Mouse (Mus musculus) left cerebral cortex, postnatal 25 days (tissue): Measurements from ENCODE around the gene Supv3l1. TPM values are rescaled to one million over a fixed set of nuclear protein-coding genes. Genes with fewer than 3 reads are reported as not detected.
"Not testable (repeated sequence)": the region's sequence is repeated elsewhere in the genome, so short reads cannot be mapped to it uniquely, and the experiment has no call there.

Source experiments
- DNase-seq, 2 experiments: peaks; one replicate each; pipeline ENCODE4 v3.0.0; 2022; ENCODE audit warnings: low spot score in 2 of 2, mixed read lengths in 1 of 2
- intact Hi-C: fragments of 180-260 bp; cut with DNase I; formaldehyde crosslinking; loops from one replicate; pipeline ENCODE4 v1.15.1; 2025
- total RNA-seq, 2 experiments: library from RNA; stranded (reverse); gene quantifications; 2 replicates each; pipeline ENCODE4 v1.2.3; 2021

Gene Supv3l1
- 10 to 100 TPM; 22.0 to 22.6 TPM for total RNA-seq

DNA sequence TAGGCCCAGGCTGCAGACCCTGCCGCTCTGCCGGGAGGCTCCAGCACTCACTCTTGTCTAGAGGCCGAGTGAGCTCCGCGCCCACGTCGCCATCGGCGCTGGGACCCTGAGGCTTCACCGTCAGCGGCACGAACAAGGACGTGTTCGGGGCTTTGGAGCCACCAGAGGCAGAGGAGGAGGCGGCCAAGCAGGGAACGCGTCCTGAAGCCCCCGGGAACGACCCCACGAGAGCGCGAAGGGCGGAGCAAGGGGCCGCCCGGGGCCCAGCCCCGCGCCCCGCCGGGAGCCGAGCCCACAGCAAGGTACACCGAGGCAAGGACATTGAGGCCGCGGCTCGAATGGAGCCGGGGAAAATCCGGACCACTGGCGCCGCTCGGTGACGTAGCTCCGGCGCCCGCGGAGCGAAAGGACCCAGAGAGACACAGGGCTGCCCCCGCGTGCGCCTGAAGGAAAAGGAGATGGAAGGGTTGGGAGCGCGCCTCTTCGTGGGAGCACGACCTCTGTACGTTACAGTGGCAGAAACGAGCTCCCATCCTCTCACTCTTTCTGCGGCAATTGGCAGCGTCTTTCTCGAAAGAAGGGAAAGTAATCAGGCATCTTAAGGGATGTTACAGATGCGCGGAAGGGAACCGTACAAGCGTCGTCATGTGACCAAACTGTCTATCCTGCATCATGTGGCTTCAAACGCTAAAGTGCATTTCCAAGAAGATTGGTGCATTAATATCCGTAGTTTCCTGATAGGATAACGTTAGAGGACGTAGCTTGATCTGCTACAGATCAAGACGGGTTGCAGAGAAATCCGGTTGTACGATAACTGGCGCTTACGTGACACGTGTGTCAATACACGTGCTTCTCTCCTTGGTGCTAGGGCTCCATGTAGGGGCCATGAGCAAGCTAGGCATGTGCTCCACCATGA is at the start of gene Supv3l1, which contains the start of gene 4930507D05Rik:
Gene Supv3l1, minus strand, starts transcription at position 375 of the 916 bp plus-strand sequence.
Gene 4930507D05Rik, plus strand, starts transcription at position 126 of the 916 bp plus-strand sequence.
- peak; percentile 92 to 94 for DNase-seq
- intact Hi-C loops = loop anchor here (1.0 to 2.0 kb wide), 2 partner anchors 37 to 109 kb away; partner anchors contain the start of gene Vps26a

- DNase-seq, intact Hi-C loops: not testable (repeated sequence)
Measured at GRCm38 (mm10) chr10:62491681-62492080, 42.1 kb upstream of the Supv3l1 start.

DNA sequence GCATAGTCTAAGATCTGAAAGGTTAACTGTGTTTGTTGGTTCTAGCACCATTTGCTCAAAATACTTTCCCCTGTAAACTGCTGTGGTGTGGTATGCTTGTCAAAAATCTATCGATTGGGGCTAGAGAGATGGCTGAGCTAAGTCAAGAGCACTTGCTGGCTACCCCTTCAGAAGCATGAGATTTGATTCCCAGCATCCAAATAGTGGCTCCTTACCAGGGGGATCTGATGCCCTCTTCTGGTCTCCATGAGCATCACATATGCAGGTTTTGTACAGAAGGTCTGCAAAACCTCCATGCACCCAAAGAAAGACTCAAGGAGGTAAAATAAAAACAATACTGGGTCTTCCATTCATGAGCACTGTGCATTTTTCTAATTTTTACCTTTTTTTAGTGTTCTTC is 38.7 kb upstream of the Supv3l1 start:
- intact Hi-C loops = loop anchor here (5.0 kb wide), 1 partner anchor 164 kb away; the partner anchor contains the start of gene Ddx50
- peak; percentile 32 to 65 for DNase-seq

DNA sequence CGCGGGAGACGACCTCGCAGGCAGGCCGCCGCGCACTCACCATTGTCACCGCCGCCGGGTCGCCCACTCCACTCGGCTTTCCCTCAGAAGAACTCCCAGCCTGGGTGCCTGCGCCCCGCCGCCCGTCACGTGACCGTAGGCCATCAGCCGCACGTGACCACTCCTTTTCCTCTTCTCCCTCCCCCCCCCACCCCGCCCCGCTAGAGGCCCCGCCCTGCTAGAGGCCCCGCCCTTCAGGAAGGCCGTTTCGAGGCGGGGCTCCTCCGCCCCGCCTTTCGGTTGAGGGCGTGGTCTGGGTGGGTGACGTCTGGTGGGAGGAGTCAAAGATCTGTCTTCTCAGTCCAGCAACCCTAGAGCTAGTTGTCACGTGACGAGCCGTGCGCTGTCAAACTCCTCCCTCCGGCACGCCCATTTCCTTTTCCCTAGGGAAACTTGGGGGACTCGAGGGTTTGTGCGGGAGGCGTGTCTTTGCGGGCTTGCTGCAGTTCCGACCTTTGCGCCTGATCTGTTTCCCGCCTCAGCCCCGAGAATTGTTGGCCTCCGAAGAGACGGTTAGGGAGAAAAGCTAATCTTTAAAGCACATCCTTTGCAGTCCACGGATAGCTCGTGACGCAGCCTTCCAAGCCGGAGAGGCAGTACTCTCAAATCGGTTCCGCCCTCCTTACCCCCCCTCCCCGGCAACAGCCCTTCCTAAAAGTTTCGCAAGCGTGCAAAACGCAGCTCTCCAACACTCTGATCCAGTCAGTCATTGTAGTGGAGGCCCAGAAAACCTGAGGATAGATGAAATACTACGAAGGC is 37.3 kb upstream of the Supv3l1 start, which contains the start of gene Vps26a:
Gene Vps26a, minus strand, starts transcription at position 188 of the 798 bp plus-strand sequence.
- DNase-seq = peak; percentile 95 to 99
- intact Hi-C loops = loop anchor here (2.0 to 5.0 kb wide), 2 partner anchors 36 to 165 kb away; partner anchors contain the start of gene Ddx50

DNA sequence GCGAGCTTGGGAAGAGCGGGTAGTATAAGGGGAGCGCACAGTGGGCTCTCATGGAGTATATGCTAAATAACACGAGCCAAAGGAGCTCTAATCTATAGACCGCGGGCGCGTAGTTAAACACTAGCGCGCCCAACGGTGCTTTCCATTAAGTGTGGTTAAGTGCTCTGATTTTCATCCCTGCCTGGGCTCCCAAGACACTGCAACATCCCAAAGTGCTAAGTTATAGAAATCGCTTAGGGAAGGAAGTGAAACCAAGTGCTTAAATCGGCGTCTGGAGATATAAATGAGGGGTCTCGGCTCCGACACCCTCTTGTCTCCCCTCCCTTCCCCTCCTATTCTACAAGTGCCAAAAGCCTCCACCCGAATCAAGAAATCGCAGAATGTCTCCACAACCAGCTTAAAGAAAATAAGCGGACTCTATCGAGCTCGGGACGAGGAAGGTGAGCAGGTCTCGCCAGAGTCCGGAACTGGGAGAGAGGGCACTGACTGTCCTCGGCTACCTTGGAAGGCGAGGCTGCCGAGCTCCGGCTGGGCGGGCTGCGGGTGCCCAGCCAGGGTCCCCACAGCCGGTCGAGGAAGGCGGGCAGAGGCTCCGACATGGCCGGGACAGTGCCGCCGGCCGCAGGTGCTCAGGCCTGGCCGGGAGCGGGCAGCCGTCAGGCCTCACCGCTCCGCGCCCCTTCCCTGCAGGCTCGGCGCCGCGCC is 36.5 kb upstream of the Supv3l1 start:
- DNase-seq = peak in 1 of 2 experiments; percentile 18

GRCm38 (mm10) chr10:62481108-62481852 is 31.7 kb upstream of the Supv3l1 start:
- intact Hi-C loops = no loop called here
- DNase-seq = no peak

More for the DNA sequence above, 36.5 kb upstream of the Supv3l1 start:
- intact Hi-C loops = loop anchor here (2.0 to 5.0 kb wide), 2 partner anchors 35 to 166 kb away; partner anchors contain the start of gene Ddx50

- DNase-seq = no peak
- intact Hi-C loops = no loop called here
Measured at GRCm38 (mm10) chr10:62476980-62477379, 27.4 kb upstream of the Supv3l1 start.

- intact Hi-C loops = no loop called here
- no peak for DNase-seq
Measured at GRCm38 (mm10) chr10:62474944-62475343, 25.4 kb upstream of the Supv3l1 start.

DNA sequence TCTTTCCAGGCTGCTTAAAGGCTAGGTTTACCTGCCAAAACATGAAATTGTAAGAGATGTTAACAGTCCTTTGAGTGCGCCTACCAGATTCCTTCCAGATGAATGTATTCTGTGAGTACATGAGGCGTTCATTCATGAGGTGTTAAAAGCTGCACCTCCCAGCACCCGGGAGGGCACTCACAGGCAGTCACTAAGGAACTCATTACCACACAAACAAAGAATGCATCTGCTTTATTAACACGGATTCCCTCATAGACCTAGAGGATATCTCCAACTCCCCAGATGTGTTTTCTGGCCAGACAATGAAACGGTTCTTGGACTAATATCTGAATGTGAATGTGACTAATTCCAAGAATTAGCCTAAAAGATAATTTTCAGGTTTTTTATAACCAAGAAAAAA is 21.6 kb upstream of the Supv3l1 start:
- no peak for DNase-seq

DNA sequence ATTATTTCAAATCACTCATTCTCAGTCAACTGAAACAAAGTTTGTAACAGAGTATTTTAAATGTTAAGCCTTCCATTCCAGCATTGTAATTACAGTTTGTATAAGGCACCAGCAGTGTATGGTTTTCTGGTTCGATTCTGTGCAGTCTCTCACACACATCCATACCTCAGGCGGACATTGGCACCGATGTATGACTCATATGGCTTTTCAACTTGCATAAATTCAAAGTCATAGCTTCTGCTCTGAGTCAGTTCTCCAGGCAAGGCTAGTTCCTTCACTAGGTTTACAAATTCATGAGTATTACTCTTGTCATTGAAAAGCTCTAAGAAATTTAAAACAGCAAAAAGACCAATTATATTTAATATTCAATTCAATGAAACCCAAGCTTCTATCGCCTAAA is 20.2 kb upstream of the Supv3l1 start:
- DNase-seq = no peak
- intact Hi-C loops = no loop called here

More for the DNA sequence above, 21.6 kb upstream of the Supv3l1 start:
- intact Hi-C loops = no loop called here

GRCm38 (mm10) chr10:62461321-62461720 is 11.8 kb upstream of the Supv3l1 start:
- intact Hi-C loops = no loop called here
- no peak for DNase-seq

DNA sequence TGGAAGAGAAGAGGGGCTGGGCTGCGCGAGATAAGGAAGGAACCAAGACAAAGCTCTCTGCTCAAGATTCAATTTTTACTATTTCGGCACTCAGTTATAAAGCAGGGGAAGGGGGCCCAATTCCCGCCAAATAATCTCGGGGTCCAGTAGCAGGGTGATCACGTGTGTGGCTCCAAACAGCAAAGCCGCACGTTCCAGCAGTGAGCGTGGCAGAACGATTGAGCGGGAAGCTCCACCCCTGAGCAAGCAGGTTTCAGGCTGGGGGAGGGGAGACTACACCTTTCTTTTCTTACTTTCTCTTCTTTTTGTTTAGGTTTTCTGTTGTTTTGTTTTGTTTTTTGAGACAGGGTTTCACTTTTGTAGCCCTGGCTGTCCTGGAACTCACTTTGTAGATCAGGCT is 2.5 kb upstream of the Supv3l1 start:
- DNase-seq, intact Hi-C loops: not testable (repeated sequence)

DNA sequence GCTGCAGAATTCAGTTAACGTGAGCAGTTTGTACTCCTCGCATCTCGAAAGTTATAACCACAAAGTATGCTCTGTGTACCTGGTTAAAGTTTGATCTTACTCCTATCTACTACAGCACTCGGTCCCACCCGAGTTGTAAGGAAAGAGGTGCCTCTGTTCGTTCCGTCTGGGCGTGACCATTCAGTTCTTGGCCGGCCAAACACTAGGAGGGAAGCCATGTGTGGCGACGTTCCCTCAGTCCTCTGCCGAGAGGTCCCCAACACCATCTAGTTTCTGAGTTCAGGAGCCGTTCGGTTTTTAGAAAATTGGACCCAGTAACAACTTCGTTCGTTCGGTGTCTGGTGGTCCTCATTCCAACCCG is 722 bp upstream of the Supv3l1 start:
- intact Hi-C loops = loop anchor here (2.0 kb wide), 1 partner anchor 37 kb away; the partner anchor contains the start of gene Vps26a
- no peak for DNase-seq

DNA sequence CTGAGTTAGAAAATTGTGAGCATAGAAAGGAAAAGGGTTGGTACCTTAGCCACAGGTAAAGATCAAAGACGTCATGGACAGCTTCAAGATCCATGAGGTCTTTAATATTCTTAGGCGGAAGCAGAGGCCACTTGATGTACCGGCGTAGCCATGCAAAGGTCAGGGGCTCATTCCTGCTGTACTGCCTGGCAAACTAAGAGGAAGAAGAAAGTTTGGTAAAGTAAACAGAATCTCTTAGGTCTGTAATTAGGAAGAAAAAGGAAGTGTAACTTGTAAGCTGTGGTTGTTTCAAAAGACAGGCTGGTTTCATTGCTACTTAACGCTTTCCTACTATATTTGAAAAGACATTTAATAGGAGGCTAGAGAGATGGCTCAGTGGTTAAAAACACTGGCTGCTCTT is 19.1 kb downstream of the Supv3l1 start:
- intact Hi-C loops = loop anchor here (10.0 kb wide), 1 partner anchor 354 kb away; no protein-coding TSS in a partner anchor
- DNase-seq = no peak

DNA sequence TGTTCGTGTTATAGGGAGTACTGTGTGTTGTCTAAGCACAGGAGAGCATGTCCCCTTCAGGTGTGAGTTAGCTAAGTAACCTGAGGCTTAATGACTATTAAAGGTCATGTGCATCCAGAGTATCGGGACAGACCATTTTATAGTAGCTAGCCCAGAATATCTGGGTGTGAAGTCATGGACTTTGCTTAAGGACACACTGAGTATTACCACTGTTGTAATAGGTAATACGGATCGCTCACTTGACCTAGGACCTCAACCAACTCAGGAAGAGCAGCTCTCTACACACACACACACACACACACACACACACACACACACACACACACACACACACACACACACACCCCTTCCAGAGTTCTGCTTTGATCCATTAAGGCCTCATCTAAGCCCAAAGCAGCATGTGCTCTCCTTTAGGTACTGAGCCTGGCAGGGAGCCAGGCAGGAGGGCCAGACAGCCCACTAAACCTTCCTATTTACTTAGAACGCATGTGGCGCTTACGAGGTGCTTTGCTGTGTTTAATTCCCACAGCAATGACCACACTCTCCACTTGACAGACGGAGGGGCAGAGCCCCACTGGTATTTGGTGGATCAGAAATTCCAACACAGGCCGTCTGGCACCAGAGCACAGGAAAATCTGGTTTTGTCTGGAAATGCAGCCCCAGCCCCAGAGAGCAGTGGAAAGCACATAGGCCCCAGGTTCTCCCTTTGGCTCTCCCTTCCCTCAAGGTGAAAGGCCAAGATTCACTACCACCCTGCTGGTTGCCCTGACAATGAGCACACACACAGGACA is 24.3 kb downstream of the Supv3l1 start:
- DNase-seq = no peak
- intact Hi-C loops = no loop called here

GRCm38 (mm10) chr10:62422255-62422654 is 27.3 kb downstream of the Supv3l1 start, which contains the start of gene Hkdc1:
Gene Hkdc1 (minus strand): TSS chr10:62422491.
- intact Hi-C loops = no loop called here
- DNase-seq = no peak

DNA sequence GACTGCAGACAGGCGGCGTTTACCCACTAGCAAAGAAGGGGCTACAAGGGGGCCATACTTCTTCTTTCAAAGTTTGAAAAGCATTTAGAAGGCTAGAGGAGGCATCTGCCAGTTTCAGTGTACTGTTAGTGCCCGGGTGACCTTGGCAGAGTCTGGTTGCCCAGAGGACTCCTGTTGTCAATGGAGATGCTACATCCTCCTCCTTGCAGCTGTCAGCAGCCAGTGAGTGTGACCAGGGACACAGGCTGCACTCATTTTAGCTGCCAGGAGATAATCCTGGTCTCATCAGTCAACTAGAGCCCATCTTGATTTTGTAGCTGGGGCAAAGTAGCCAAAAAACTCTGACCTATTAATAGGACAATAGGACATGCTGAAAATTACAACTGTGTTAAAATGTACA is 28.4 kb downstream of the Supv3l1 start:
- intact Hi-C loops = no loop called here
- no peak for DNase-seq

DNA sequence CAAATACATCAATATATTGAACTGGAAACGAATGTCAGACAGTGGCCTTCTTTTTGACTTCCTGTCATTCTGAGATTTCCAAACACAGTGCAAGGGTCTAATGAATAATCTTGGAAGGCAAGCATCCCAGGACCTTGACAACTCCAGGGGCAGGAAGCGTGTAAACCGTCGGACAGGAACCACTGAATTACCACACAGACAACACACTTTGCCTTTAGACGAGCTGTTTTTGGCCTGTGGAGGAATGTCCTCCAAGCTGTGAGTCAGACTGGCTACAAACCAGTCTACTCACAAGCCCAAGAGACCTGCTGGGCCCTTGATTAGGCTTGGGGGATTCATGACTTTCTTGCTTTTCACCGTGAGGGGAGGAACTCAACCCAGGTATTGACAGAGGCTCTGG is 29.1 kb downstream of the Supv3l1 start:
- intact Hi-C loops = no loop called here
- no peak for DNase-seq
